Mouse (Mus musculus) heart, adult 2 months (tissue): ENCODE measurements around the gene Olfr172.

ENCODE experiments used
- CTCF ChIP-seq: fragments of 200-600 bp; IDR thresholded peaks from 2 replicates; pipeline ENCODE4 v1.8.1; 2022; ENCODE audit warnings: antibody characterized with exemption, mild to moderate bottlenecking, moderate library complexity
- EP300 ChIP-seq: fragments of 200-500 bp; IDR thresholded peaks from 2 replicates; pipeline ENCODE4 v1.6.1; 2011; ENCODE audit warnings: low read depth, low read length, control low read depth; ENCODE audit not compliant: insufficient read depth
- POLR2A ChIP-seq: fragments of 200-500 bp; IDR thresholded peaks from 2 replicates; pipeline ENCODE4 v1.6.1; 2011; ENCODE audit warnings: mild to moderate bottlenecking, low read depth, low read length, control low read depth; ENCODE audit not compliant: insufficient read depth

GRCm38 (mm10) chr16:58718666-58719120 lies 44.3 kb downstream of the Olfr172 start, which contains the start of gene Gpr15:
- TF ChIP-seq CTCF: no peak
- TF ChIP-seq POLR2A: no peak
- no peak for TF ChIP-seq EP300
